Mouse (Mus musculus) erythroid progenitor cell, adult 5-6 weeks (primary cell): ENCODE results near the gene Nceh1. TPM values are rescaled to one million over a fixed set of nuclear protein-coding genes. Genes with fewer than 3 reads are reported as not detected.

Source experiments
- ATAC-seq: replicated peaks from 2 replicates; pipeline ENCODE4 v1.8.0; 2016; ENCODE audit warnings: moderate number of reproducible peaks, mild to moderate bottlenecking, moderate TSS enrichment, inconsistent platforms; ENCODE audit not compliant: poor library complexity, low FRiP score, severe bottlenecking
- total RNA-seq, 2 experiments: library from RNA; stranded (forward) in 1 of 2; stranded (reverse) in 1 of 2; fragments of 150-400 nt in 1 of 2; fragments of 186-747, 209-891 nt in 1 of 2; gene quantifications; 2 replicates each; pipeline versions ENCODE4 v1.2.3 to v1.2.4; 2015 to 2017; ENCODE audit warnings: low replicate concordance in 2 of 2

Gene Nceh1
- total RNA-seq, 2 experiments from 2014 or later, result 3.8 to 7.3 TPM

DNA sequence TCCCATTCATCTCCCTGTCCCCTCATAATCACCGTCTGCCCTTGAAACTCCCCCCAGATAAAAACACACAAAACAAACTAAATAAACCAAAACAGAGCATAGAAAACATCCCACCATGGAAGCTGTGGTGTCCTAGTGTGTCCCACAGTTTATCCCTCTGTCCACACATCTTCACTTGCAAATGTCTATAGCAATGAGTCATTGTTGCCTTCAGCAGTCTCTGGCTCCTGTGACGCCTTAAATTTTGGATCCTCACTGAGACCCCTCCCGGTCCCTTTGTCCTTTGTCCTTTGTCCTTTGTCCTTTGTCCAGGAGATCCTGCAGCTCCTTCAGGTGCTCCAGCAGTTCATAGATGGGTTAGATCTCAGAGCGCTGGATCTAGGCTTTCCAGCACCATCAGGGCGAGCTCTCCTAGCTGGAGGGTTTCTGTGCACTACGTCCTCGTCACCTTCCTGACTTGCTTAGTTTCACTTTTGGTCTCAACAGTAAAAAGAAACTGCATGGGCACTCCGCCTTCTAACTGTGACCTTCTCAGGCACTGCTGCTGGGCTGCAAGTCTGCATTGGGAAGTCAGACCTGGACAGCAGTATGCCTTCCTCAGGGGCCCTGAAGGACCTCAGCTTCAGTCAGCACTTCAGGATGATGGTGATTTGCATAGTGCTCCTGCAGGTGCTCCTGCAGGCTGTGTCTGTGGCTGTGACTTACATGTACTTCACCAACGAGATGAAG lies 134.0 kb downstream of the Nceh1 start, which contains the start of gene Tnfsf10:
Gene Tnfsf10 (plus strand): TSS at position 470 of the 729 bp plus-strand sequence.
- ATAC-seq, result peak; percentile 65

DNA sequence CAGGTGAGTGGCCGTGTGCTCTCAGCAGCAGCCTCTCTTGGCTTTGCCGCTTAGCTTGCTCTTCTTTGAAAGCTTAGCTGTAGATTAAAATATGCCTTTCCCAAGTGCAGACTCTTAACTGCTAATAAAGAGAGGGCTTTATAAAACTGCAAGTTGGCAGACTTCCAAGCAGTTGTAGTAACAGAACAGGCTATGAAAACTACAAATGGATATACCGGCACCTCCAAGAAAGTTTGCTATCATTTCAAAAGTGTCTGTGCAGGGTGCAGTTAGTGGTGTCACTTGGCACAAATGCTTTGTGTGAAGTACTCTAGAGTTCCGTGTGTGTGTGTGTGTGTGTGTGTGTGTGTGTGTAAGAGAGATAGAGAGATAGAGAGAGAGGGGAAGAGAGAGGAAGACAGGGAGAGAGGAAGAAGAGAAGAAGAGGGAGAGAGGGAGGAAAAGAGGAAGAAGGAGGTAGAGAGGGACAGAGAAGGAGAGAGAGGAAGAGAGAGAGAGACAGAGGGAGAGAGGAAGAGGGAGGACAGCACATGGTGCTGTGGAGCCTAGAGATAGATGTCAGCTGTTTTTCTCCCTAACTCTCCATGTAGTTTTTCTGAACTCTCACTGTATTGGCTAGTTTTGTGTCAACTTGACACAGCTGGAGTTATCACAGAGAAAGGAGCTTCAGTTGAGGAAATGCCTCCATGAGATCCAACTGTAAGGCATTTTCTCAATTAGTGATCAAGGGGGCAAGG lies 134.7 kb downstream of the Nceh1 start:
- ATAC-seq, result peak; percentile 9; the same call in 1 of the 2 replicates

DNA sequence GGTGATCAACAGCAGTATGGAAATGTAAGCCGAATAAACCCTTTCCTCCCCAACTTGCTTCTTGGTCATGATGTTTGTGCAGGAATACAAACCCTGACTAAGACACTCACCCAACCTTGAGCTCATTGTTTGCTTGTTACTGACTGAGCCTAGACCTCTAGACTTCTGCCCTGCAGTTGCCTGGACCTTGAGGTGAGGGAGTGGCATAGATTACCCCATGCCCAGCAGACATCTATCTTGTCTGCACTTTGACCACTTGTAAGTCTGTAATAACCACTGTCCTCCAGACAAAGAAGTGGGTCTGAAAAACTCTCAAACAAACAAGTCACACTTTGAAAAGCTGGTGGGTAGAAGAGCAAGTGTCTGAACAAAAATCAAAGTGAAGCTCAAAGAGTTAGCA lies 136.9 kb downstream of the Nceh1 start:
- no peak for ATAC-seq

DNA sequence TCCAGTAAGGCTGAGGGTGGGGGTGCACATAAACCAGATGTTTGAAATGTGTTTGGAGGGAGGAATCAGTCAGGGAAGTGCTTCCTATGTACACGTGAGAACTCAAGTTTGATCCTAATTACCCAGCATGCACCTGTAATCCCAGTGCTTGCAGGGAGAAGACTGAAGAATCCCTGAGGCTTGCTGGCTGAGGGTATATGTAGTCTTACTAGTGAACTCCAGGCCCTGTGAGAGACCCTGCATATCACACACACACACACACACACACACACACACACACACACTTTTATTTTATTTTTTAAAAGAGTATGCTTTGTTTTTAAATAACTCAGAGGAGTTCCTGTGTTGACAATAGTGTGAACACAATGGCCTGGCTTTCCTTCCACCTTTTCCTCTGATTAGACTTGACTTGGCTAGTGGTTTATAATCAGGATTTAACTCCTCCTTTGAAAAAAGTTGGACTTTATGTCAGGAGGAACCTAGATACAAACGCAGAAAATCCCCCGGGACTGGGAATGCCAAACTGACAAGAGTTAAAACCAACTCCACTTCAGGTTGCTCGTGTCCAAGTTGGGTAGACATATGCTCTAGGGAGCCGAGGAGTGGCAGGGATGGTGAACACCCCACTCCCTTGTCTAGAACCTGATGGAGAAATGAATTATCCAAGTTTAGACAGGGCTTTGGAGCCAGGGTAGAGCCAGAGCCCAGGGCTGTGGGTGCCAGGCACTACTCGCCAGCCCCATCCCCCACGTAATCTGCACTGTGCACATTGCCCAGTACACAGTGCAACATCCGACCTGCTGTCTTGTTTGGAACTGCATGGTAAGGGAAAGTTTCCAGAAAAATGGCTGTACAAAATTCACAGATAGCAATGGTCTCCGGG lies 138.1 kb downstream of the Nceh1 start:
- no peak for ATAC-seq

GRCm38 (mm10) chr3:27322591-27322990 lies 139.8 kb downstream of the Nceh1 start:
- ATAC-seq, result no peak

- no peak for ATAC-seq
Observed at GRCm38 (mm10) chr3:27323551-27323950, 140.8 kb downstream of the Nceh1 start.

DNA sequence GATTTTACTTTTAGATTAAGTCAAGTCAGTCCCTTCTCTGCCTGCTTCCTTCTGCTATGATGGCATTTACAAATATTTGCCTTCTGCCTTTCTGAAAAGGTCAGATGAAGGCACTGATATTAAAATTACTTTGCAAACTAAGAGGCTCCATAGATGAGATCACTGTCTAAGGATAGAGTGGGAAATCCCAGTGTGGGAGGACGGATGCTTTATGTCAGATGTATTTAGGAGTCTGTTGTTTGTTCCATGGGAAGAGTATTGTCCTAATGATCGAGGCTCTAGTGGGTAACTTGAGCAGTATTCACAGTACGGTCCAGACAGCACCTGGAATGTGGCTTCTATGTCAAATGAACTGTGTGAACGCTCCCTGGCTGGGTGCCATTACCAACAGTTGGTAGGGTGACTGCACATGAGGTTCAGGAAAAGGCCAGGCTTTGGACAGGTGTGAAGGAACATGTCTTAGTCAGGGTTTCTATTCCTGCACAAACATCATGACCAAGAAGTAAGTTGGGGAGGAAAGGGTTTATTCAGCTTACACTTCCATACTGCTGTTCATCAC lies 143.9 kb downstream of the Nceh1 start:
- ATAC-seq, result no peak

DNA sequence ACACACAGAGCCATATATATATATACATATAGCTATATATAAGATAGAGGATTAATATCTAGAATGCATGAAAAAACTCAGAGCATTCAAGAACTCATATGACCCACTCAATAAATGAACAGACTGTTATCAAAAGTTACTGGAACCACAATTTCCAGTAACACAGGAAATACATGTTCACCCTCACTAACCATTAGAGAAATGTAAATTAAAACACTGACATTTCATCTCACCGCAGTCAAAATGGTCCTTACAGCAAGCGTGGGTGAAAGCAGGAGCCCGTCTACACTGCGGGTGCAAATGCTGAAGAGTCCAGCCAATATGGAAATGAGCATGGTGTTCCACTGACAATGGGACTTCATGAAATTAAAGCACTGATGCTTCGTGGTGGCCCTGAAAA lies 147.9 kb downstream of the Nceh1 start:
- no peak for ATAC-seq

Other genes starting within 250 kb of the Nceh1 start
- 188 and 294 TPM in 2 replicates for gene Ect2, start 29.1 kb upstream of the Nceh1 start, total RNA-seq (2015; ENCODE audit: low replicate concordance)
- 311 and 332 TPM in 2 replicates for gene Ect2, start 29.1 kb upstream of the Nceh1 start, total RNA-seq (2017; ENCODE audit: low replicate concordance)
- not detected in 2 replicates for gene Tnfsf10, start 134.1 kb downstream of the Nceh1 start, total RNA-seq (2015; ENCODE audit: low replicate concordance)
- 1.3 and 1.4 TPM in 2 replicates for gene Tnfsf10, start 134.1 kb downstream of the Nceh1 start, total RNA-seq (2017; ENCODE audit: low replicate concordance)
- gene Ghsr, start 188.4 kb downstream of the Nceh1 start, total RNA-seq (2015; ENCODE audit: low replicate concordance), result not detected in 2 replicates
- gene Ghsr, start 188.4 kb downstream of the Nceh1 start, total RNA-seq (2017; ENCODE audit: low replicate concordance), result not detected in 2 replicates